Mouse (Mus musculus) kidney, postnatal 10 days (tissue): ENCODE data around the gene Kif22.

ENCODE experiments used
- DNase-seq: peaks from one replicate; pipeline ENCODE4 v3.0.0; 2021; ENCODE audit warnings: mixed read lengths

The Kif22 gene

GRCm38 (mm10) chr7:127016971-127017949 lies 25.0 kb downstream of the Kif22 start, which contains the start of gene Pagr1a:
TSS of gene Pagr1a (minus strand) at chr7:127017352.
- peak; percentile 99 for DNase-seq

DNA sequence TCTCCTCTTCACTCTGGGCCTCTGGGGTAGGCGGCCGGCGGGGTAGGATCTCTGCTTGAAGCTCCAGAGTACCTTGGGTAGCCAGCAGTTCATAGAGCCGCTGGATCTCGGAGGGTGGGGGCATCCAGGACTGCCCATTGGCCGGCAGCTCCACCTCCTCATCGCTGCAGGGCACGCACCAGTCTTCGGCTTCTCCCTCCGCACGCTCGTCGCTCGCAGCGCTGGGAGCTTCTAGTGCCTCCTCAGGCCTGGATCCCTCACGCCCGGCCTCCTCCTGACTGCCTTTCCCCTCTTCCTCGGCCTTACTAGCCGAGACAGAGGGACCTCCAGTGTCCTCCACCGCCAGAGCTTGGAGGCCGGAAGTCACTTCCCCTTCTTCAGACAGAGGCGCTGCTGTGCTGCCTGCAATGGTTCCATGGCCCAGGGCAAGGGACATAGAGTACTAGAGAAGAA lies 25.8 kb downstream of the Kif22 start:
- DNase-seq = no peak

GRCm38 (mm10) chr7:127016481-127016485 lies 26.0 kb downstream of the Kif22 start, which contains the start of gene Pagr1b:
TSS of gene Pagr1b (minus strand) at chr7:127016484.
- DNase-seq = no peak

DNA sequence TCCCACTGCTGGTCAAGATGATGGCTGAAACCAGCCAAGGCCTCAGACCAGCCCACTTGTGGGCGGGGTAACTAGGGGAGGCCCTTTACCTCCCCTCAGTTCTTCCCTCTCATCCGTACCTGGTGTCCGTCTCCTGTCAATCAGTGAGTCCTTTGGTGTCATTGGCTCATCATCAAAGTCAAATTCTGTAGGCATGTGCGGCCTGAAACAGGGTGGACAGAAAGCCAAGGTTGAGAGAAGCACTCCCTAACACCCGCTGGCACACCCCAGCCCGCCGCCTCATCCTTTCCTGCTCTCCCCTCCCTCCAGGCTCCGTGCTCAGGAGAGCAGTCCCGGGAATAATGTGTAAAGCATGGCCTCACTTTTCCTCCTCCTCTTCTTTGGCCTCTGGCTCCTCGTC lies 26.2 kb downstream of the Kif22 start:
- peak; percentile 76 for DNase-seq

DNA sequence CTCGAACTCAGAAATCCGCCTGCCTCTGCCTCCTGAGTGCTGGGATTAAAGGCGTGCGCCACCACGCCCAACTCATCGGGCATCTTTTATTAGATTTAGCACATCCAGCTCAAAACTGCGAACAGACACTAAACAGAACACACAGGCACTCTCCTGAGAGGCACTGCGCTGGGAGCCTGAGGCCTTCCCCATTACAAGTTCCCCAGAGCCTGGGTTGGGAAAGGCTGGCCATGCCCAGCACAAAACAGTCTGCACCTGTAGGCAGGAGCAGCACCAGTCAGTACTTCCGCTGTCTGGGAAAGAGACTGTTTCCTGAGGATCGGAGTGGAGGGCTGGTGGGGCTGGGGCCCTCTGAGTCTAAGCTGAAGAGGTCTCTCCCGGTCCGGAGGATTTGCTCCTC lies 27.3 kb downstream of the Kif22 start:
- no peak for DNase-seq

- peak; percentile 83 for DNase-seq
Measured at GRCm38 (mm10) chr7:127014320-127014719, 28.0 kb downstream of the Kif22 start, which contains the start of gene Mvp. TSS of gene Mvp (minus strand) at chr7:127014621.

DNA sequence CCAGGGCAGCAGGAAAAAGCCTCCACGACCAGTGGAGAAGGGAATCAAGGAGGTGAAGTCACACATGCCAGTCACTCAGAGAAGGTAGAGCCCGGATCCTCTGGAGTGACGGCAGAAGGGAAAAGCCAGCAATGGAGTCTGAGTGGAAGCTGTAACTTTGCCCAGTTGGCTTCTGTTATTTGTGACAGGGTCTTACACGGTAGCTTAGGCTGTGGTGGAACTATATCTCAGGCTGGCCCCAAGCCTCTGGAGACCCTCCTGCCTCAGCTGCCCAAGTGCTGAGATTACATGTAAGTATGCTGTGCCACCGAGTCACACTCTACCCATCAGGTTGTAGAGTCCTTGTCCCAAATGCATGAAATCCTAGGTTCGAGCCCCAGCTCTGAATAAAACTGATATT lies 28.9 kb downstream of the Kif22 start:
- no peak for DNase-seq

DNA sequence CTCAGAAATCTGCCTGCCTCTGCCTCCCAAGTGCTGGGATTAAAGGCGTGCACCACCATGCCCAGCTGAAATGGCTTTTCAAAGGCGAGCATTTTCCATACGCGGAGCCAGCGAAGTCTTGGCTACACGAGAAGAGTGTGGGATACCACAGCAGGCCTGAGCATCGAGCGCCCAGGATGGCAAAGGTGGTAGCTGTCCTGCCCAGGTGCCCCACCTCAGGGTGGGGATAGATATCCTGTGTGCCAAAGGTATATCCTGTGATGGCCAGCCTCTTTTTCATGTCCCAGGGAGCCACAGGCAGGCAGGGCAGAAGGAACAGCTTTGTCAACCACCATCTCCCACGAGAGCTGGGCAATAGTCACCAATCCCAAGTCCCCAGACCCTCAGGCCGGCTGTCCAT lies 29.4 kb downstream of the Kif22 start:
- DNase-seq = no peak

GRCm38 (mm10) chr7:127012374-127012773 lies 29.9 kb downstream of the Kif22 start:
- no peak for DNase-seq

DNA sequence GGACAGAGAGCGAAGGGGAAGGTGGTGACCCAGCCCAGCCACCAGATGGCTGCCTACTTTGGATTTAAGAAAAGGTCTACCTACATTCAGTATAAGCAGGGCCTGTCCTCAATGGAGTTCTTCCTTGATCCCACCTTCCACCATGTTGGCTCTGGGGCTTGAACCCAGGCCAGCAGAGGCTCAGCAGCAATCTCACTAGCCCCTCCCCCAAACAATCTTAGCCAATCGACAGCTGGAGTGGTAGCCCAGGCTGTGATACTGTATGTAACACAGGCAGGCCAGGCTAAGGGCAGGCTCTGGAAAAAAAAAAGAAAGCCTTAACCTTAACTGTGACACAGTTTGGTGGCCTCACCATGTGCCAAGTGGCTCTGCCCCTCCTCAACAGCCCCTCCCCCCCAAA lies 30.6 kb downstream of the Kif22 start:
- DNase-seq = no peak

GRCm38 (mm10) chr7:127011051-127011450 lies 31.2 kb downstream of the Kif22 start:
- DNase-seq = no peak

DNA sequence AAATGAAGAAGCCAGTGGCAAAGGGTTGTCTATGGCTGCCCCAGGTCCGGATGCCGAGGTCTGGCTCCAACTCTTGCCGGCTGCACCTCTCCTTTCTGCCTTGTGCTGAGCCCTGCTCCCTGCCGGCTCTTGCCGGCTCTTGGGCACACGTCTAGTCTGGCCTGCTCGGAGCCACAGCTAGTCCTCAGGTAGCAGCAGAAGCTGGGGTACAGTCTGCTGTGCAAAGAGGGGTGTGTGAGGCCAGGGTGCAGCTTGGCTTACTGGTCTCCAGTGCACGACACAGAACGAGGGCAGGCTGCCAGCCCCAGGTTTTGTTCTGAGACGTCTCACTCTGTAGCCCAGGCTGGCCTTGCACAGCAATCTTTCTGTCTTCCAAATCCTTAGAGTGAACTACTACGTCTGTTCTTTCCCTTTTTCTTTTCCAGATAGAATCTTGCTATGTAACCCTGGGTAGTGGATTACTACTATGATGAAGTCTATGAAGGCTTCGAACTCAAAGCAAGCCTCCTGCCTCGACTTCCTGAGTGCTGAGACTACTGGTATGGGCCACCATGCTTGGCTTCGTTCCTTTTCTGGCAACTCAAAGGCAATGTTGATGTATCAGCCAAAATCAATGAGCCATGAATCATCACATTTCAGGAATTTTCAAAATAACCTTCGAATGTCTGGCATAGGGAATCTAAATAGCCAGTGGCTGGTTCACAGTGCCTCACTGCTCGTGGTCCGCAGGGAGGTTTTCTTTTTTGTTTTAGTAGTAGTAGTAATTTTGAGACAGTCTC lies 32.8 kb downstream of the Kif22 start:
- no peak for DNase-seq

GRCm38 (mm10) chr7:127008239-127009019 lies 33.8 kb downstream of the Kif22 start:
- peak; percentile 83 for DNase-seq

GRCm38 (mm10) chr7:127007313-127008024 lies 34.8 kb downstream of the Kif22 start:
- no peak for DNase-seq

DNA sequence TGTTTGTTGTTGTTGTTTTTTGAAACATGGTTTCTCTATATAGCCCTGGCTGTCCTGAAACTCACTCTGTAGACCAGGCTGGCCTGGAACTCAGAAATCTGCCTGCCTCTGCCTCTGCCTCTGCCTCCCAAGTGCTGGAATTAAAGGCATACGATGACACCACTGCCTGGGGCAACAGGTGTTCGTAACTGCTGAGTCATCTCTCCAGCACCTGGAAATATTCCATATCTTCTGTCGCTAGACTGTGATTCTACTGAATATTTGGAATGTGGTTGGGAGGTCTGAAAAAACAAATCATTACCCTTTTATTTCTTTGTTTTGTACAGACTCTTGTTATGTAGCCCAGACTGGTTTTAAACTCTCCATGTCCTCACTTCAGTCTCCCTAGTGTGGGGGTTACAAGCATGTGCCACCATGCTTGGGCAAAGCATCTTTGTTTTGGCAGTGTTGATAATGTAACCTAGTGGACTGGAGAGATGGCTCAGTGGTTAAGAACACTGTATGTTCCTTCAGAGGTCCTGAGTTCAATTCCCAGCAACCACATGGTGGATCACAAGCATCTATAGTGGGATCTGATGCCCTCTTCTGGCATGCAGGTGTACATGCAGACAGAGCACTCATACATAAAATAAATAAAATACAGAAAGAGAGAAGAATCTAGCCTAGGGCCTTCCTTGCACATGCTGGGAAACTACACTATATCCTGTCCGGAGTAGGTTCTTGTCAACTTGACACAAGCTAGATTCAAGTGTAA lies 38.0 kb downstream of the Kif22 start:
- DNase-seq = no peak

DNA sequence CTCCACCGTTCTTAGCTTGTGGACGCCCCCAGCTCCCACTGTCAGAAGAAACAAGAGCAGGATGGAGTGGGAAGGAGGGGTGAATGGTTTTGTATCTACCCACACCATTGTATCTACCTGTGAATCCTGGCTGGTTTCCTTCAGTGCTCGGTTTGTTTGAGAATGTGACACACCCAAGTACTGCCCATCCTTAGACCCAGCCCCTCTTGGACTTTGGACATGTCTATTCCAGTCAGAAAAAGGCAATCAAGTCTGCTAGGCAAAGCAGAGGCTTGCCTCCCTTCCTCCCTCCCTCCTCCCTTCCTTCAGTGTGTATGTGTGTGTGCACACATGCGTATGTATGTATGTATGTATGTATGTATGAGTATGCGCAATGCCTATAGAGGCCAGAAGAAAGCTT lies 38.7 kb downstream of the Kif22 start:
- no peak for DNase-seq

- DNase-seq = no peak
Measured at GRCm38 (mm10) chr7:126999568-126999967, 42.7 kb downstream of the Kif22 start.

GRCm38 (mm10) chr7:126996449-126996848 lies 45.8 kb downstream of the Kif22 start:
- no peak for DNase-seq

GRCm38 (mm10) chr7:126988816-126989215 lies 53.5 kb downstream of the Kif22 start:
- no peak for DNase-seq

GRCm38 (mm10) chr7:126986319-126986718 lies 56.0 kb downstream of the Kif22 start:
- DNase-seq = peak; percentile 78

DNA sequence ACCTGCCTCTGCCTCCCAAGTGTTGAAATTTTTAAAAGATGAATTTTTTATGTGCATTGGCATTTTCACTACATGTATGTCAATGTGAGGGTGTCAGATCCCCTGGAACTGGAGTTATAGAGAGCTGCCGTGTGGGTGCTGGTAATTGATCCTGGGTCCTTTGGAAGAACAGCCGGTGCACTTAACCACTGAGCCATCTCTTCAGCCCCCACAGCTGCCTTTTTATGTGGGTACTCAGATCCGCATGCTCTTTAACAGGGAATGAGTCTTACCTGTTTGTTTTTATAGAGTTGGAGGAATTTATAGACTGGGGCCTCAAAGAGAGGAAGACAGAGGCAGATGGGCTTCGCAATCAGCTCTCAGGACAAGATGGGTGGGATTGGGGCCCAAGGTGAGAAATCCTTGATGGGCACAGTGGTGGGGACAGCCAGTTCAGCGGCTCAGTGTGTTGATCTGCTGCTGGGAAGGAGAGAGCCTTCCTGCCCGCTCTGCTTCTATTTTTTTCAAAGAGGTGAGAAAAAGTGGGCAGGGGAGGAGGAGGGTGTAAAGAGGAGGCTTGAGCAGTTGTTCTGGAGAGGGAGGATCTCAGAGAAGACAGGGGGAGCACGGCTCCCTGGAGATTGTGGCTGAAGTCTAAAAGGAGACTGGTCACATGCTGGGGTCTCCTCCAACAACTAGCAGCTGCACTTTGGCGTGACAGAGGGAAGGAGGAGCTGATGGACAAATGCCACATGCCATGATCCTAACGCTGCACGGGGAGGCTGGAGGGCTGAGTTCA lies 57.4 kb downstream of the Kif22 start:
- no peak for DNase-seq
